Mouse (Mus musculus): ENCODE measurements around the gene Synj2. TPM values are rescaled to one million over a fixed set of nuclear protein-coding genes. Genes with fewer than 3 reads are reported as not detected.

The Synj2 gene
- polyA plus RNA-seq, 1 experiment from 2014 or later = 3.8 TPM

DNA sequence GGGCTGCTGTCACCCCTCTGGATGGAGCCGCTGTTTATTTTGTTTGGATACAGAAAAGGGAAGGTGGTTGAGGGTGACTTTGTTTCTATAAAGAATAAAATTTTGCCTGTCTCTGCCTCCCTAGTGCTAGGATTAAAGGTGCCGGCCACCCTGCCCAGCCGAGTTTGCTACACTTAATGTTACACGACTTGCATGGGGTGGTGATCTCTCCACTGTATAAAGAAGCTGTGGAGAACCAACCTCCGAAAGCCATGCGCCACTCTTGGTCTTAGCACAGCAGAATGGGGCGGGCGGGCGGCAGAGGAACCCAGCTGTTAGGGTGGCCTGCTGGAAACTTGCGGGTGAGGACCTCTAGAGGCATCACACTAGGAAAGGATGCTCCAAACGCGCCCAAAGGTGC is 1.2 kb upstream of the Synj2 start:
- ATAC-seq (replicated peaks; ENCODE audit: low FRiP score) = no peak; the same call in 1 of the 2 replicates
- peak overlapping the region; percentile 82; the same call in 1 of the 2 replicates for H3K4me2 ChIP-seq

GRCm38 (mm10) chr17:5940792-5941191 is 288 bp upstream of the Synj2 start:
- Histone ChIP-seq H3K4me1 (peaks cover 28% of the 10 kb centered on the region), H3K36me3 (no peaks in the 10 kb centered on the region), H3K27ac (peak overlapping the region; percentile 41; the same call in 1 of the 2 replicates), H3K27me3 (peaks cover 6% of the 10 kb centered on the region), H3K4me2 (peak overlapping the region; percentile 82), H3K9me3 (replicated peaks) (no peaks in the 10 kb centered on the region), H3K9ac (peak overlapping the region; percentile 46), H3K4me3 (replicated peaks) (peak overlapping the region; percentile 72)
- peak; percentile 90 for ATAC-seq (replicated peaks; ENCODE audit: low FRiP score)
- under 1% methylated on average over 31 of the region's 38 CpGs for WGBS

More for the DNA sequence above, 1.2 kb upstream of the Synj2 start:
- H3K27ac ChIP-seq = no peak overlapping the region
- H3K9me3 ChIP-seq (replicated peaks) = no peaks in the 10 kb centered on the region
- H3K36me3 ChIP-seq = no peaks in the 10 kb centered on the region
- WGBS = 59% methylated on average over 12 of the region's 12 CpGs
- H3K4me1 ChIP-seq = peaks cover 37% of the 10 kb centered on the region
- no peak overlapping the region for H3K9ac ChIP-seq
- H3K4me3 ChIP-seq (replicated peaks) = no peak overlapping the region
- H3K27me3 ChIP-seq = peaks cover 6% of the 10 kb centered on the region

DNA sequence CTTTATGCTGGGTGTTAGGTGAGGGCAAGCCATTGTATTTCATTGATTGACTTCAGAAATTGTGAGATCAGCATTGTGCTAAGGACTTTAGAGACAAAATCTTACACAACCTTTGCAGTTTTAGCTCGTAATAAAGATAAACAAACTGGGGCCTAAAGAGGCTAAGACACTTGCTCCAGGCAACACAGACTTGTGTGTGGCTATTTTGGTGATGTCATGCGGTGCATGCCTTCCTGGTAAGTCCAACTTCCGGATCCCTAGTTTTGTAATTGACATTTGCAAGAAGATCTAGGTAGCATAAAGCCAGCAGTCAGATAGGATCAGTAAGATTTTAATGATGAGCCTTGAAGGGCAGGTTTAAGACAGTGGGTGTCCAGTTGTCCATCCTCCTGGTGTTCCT is 1.1 kb downstream of the Synj2 start:
- Histone ChIP-seq H3K9me3 (replicated peaks) (no peaks in the 10 kb centered on the region), H3K4me3 (replicated peaks) (peak overlapping the region; percentile 72), H3K27ac (no peak overlapping the region), H3K9ac (0 out of 2 replicates have a peak overlapping the region, but pooled peaks have one; percentile 60), H3K36me3 (no peaks in the 10 kb centered on the region), H3K27me3 (peaks cover 6% of the 10 kb centered on the region), H3K4me1 (peaks cover 29% of the 10 kb centered on the region), H3K4me2 (peak overlapping the region; percentile 82)
- ATAC-seq (replicated peaks; ENCODE audit: low FRiP score) = no peak
- 76% methylated on average over 3 of the region's 3 CpGs for whole genome bisulfite sequencing

GRCm38 (mm10) chr17:5943053-5943452 is 2.0 kb downstream of the Synj2 start:
- WGBS = 50% methylated on average over 1 of the region's 1 CpGs
- 0 out of 2 replicates have a peak overlapping the region, but pooled peaks have one; percentile 3 for H3K4me2 ChIP-seq

DNA sequence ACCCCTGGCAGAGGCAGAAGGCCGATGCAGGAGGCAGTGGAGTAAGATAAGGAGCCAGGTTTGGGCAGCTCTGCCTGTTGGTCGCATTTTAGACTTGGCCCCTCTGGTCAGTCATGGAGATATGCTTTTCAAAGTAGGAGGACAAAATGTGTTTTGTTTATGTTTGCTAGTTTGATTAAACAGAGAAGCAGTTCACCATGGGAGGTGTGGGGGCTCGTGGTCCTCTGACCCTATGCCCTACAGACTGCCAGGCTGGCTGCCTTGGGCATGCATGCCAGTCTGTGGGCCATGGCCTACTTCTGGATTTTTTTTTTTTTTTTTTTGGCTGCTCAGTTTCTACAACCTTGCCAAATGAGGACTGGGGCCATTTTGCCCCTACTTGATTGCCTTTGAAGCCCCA is 6.0 kb downstream of the Synj2 start:
- 71% methylated on average over 3 of the region's 3 CpGs for WGBS

More at GRCm38 (mm10) chr17:5943053-5943452, 2.0 kb downstream of the Synj2 start:
- no peak overlapping the region for H3K9ac ChIP-seq
- peaks cover 29% of the 10 kb centered on the region for H3K4me1 ChIP-seq
- no peaks in the 10 kb centered on the region for H3K9me3 ChIP-seq (replicated peaks)
- no peak overlapping the region for H3K4me3 ChIP-seq (replicated peaks)
- H3K27me3 ChIP-seq = peaks cover 6% of the 10 kb centered on the region
- H3K36me3 ChIP-seq = no peaks in the 10 kb centered on the region
- ATAC-seq (replicated peaks; ENCODE audit: low FRiP score) = no peak
- H3K27ac ChIP-seq = no peak overlapping the region

DNA sequence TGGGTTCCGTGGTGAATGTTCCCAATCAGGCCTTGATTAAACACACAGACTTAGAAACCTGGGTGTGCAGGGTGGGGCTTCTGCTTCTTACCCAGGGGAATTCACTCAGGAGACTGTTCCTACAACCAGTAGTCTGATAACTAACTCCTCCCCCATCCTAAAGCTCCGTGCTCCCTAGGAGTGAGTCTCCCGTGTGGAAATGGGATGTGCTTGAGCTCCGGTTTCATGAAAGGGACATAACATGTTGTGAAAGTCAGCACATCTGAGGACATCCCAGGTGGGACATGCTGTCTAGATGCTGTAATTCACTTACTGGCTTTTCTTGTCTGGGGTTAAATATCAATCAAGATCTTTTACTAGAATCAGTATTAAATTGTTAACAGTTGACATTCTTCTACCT is 11.4 kb downstream of the Synj2 start:
- Histone ChIP-seq H3K36me3 (no peaks in the 10 kb centered on the region), H3K9ac (no peak overlapping the region), H3K4me1 (no peaks in the 10 kb centered on the region), H3K27ac (no peak overlapping the region), H3K4me3 (replicated peaks) (no peak overlapping the region), H3K4me2 (no peak overlapping the region), H3K9me3 (replicated peaks) (no peaks in the 10 kb centered on the region), H3K27me3 (no peaks in the 10 kb centered on the region)
- no peak for ATAC-seq (replicated peaks; ENCODE audit: low FRiP score)
- WGBS = 77% methylated on average over 4 of the region's 4 CpGs

More for the DNA sequence above, 6.0 kb downstream of the Synj2 start:
- Histone ChIP-seq H3K4me2 (no peak overlapping the region), H3K27me3 (no peaks in the 10 kb centered on the region), H3K4me3 (replicated peaks) (no peak overlapping the region), H3K27ac (no peak overlapping the region), H3K4me1 (peaks cover 12% of the 10 kb centered on the region), H3K9ac (no peak overlapping the region), H3K9me3 (replicated peaks) (no peaks in the 10 kb centered on the region), H3K36me3 (no peaks in the 10 kb centered on the region)
- no peak for ATAC-seq (replicated peaks; ENCODE audit: low FRiP score)

GRCm38 (mm10) chr17:5956350-5957000 is 15.4 kb downstream of the Synj2 start:
- Histone ChIP-seq H3K36me3 (no peaks in the 10 kb centered on the region), H3K4me2 (no peak overlapping the region), H3K27me3 (no peaks in the 10 kb centered on the region), H3K9me3 (replicated peaks) (no peaks in the 10 kb centered on the region), H3K4me1 (peaks cover 21% of the 10 kb centered on the region), H3K9ac (no peak overlapping the region), H3K4me3 (replicated peaks) (no peak overlapping the region), H3K27ac (no peak overlapping the region)
- 89% methylated on average over 2 of the region's 2 CpGs for WGBS
- no peak for ATAC-seq (replicated peaks; ENCODE audit: low FRiP score)

- no peak overlapping the region for H3K4me2 ChIP-seq
- ATAC-seq (replicated peaks; ENCODE audit: low FRiP score) = no peak
- 65% methylated on average over 3 of the region's 3 CpGs for WGBS
- H3K9me3 ChIP-seq (replicated peaks) = no peaks in the 10 kb centered on the region
- no peak overlapping the region for H3K4me3 ChIP-seq (replicated peaks)
- H3K4me1 ChIP-seq = peaks cover 21% of the 10 kb centered on the region
- H3K9ac ChIP-seq = no peak overlapping the region
- no peaks in the 10 kb centered on the region for H3K27me3 ChIP-seq
- H3K36me3 ChIP-seq = no peaks in the 10 kb centered on the region
- H3K27ac ChIP-seq = no peak overlapping the region
These were observed 16.0 kb downstream of the Synj2 start for GRCm38 (mm10) chr17:5957097-5957496.

- Histone ChIP-seq H3K27me3 (no peaks in the 10 kb centered on the region), H3K4me3 (replicated peaks) (no peak overlapping the region), H3K4me2 (no peak overlapping the region), H3K9me3 (replicated peaks) (no peaks in the 10 kb centered on the region), H3K4me1 (peaks cover 21% of the 10 kb centered on the region), H3K36me3 (no peaks in the 10 kb centered on the region), H3K27ac (no peak overlapping the region), H3K9ac (no peak overlapping the region)
- ATAC-seq (replicated peaks; ENCODE audit: low FRiP score) = no peak
- 88% methylated on average over 5 of the region's 5 CpGs for WGBS
These were observed 17.1 kb downstream of the Synj2 start for GRCm38 (mm10) chr17:5958229-5958628.

DNA sequence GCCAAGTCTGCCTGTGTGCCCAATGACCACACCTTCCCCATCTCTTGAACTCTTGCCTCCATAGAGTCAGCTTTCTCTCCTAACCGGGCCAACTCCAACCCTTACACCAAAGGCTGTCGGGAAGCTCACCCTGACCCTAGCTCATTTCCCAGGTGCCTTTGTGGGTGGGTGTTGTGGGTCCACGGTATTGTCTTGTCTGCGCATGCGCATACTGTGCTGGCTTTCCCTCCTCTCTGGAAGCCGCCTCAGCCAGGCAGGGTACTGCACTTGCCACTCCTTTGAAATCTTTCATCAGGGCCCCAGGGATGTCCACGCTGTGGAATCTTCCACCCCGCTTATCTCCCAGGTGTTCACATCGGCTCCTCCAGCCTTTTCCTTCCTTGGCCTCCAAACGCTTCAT is 17.6 kb downstream of the Synj2 start:
- Histone ChIP-seq H3K4me3 (replicated peaks) (no peak overlapping the region), H3K9me3 (replicated peaks) (no peaks in the 10 kb centered on the region), H3K36me3 (no peaks in the 10 kb centered on the region), H3K9ac (no peak overlapping the region), H3K27me3 (no peaks in the 10 kb centered on the region), H3K4me2 (no peak overlapping the region), H3K27ac (no peak overlapping the region), H3K4me1 (peaks cover 21% of the 10 kb centered on the region)
- WGBS = 83% methylated on average over 10 of the region's 10 CpGs
- peak; percentile 22; the same call in 1 of the 2 replicates for ATAC-seq (replicated peaks; ENCODE audit: low FRiP score)

GRCm38 (mm10) chr17:5959096-5959495 is 18.0 kb downstream of the Synj2 start:
- 52% methylated on average over 7 of the region's 7 CpGs for WGBS
- ATAC-seq (replicated peaks; ENCODE audit: low FRiP score) = peak; percentile 33; the same call in 1 of the 2 replicates
- Histone ChIP-seq H3K27me3 (no peaks in the 10 kb centered on the region), H3K4me1 (peaks cover 21% of the 10 kb centered on the region), H3K27ac (no peak overlapping the region), H3K4me3 (replicated peaks) (no peak overlapping the region), H3K9ac (no peak overlapping the region), H3K4me2 (no peak overlapping the region), H3K36me3 (no peaks in the 10 kb centered on the region), H3K9me3 (replicated peaks) (no peaks in the 10 kb centered on the region)

DNA sequence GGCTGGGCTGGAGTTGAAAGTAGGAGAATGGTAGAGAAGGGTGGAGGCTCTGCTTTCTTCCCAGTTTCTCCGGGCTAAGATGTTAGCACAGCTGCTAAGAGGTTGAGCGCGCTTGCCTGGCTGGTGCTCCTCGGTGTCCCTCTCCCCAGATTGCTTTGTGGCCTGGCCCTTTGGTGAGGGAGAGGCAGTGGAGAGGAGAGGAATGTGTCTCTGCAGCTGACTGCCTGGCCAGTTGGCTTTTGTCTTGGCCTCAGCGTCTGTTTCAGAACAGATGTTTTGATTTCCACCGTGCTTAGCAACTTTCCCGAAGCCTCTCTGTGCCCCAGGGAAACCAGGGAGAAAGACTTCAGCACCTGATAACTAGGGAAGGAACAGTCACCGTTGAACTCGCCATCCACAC is 18.7 kb downstream of the Synj2 start:
- WGBS = 40% methylated on average over 9 of the region's 9 CpGs
- Histone ChIP-seq H3K9me3 (replicated peaks) (no peaks in the 10 kb centered on the region), H3K9ac (no peak overlapping the region), H3K27me3 (no peaks in the 10 kb centered on the region), H3K36me3 (no peaks in the 10 kb centered on the region), H3K4me2 (no peak overlapping the region), H3K4me1 (peaks cover 21% of the 10 kb centered on the region), H3K4me3 (replicated peaks) (no peak overlapping the region), H3K27ac (peak overlapping the region; percentile 24; the same call in 1 of the 2 replicates)
- no peak for ATAC-seq (replicated peaks; ENCODE audit: low FRiP score)
